ENCODE assay signal across 26 mouse cellular contexts in genomic region chr2:143940406-143940805, GRCm38 (mm10). TPM values are rescaled to one million over a fixed set of nuclear protein-coding genes. Genes with fewer than 3 reads are reported as not detected.
DNase-seq lines count a peak whose midpoint lies in the region; ATAC-seq and TF ChIP-seq lines count a peak whose summit lies in the region.
"Had no signal": no experiment of that assay in that cellular context is flagged by ENCODE, and none has a peak within 500 bp of the region (broad histone marks: within the 10 kb centered on the region; RNA-seq: fewer than 3 reads in every experiment).

No protein-coding gene starts in this region.

- POLR2A ChIA-PET in Patski (lab: Charles Lee), result interaction anchor here (0.5 to 1.6 kb wide), 4 partner anchors 10 to 273 kb away, joined by 3 to 5 read pairs (median 4); no protein-coding TSS in a partner anchor

- 0 out of 2 replicates have a peak overlapping the region, but pooled peaks have one; percentile 8 for H3K27ac ChIP-seq in kidney, embryonic 15.5 days
- H3K27ac ChIP-seq in kidney, adult 2 months (ENCODE audit: insufficient read depth, low read depth, low read length), result no peak overlapping the region
- no peak overlapping the region for H3K27ac ChIP-seq in forebrain, embryonic 14.5 days (ENCODE audit: low read depth, low read length)
- H3K27ac ChIP-seq: forebrain, embryonic 12.5 days; hindbrain, embryonic 14.5 days; layer of hippocampus, adult 2 months; midbrain, embryonic 10.5 days; stomach, embryonic 15.5 days had no signal

- TF ChIP-seq CTCF in kidney, adult 2 months (conservative IDR thresholded peaks at IDR 0.05; ENCODE audit: insufficient read depth, insufficient read length, low read depth, low read length), result no peak
- no peak for TF ChIP-seq CTCF in Patski (IDR thresholded peaks at IDR 0.05)

- in situ Hi-C loops in Patski (cut with MboI; ENCODE audit: low pct_unique_long_range_greater_than_20kb), result no loop called here

- no peaks in the 10 kb centered on the region for H3K27me3 ChIP-seq in kidney, embryonic 15.5 days
- H3K27me3 ChIP-seq in kidney, adult 2 months (replicated peaks; ENCODE audit: control insufficient read depth, insufficient read depth, low read length), result no peaks in the 10 kb centered on the region
- H3K27me3 ChIP-seq in Patski, result no peaks in the 10 kb centered on the region
- H3K27me3 ChIP-seq in forebrain, embryonic 14.5 days (replicated peaks; ENCODE audit: control insufficient read depth, insufficient read depth, low read length), result no peaks in the 10 kb centered on the region
- H3K27me3 ChIP-seq: forebrain, embryonic 12.5 days; heart, embryonic 12.5 days; stomach, embryonic 15.5 days had no signal

- H3K9ac ChIP-seq in kidney, embryonic 15.5 days, result no peak overlapping the region
- H3K9ac ChIP-seq in forebrain, embryonic 14.5 days (ENCODE audit: low read length), result no peak overlapping the region
- H3K9ac ChIP-seq: forebrain, embryonic 12.5 days; heart, embryonic 12.5 days; hindbrain, embryonic 14.5 days; stomach, embryonic 15.5 days had no signal

- H3K4me1 ChIP-seq in kidney, embryonic 15.5 days, result peaks cover 6% of the 10 kb centered on the region; the same call in 1 of the 2 replicates
- peaks cover 3% of the 10 kb centered on the region; the same call in 1 of the 2 replicates for H3K4me1 ChIP-seq in kidney, adult 2 months (ENCODE audit: control insufficient read depth, insufficient read depth, low read length)
- no peaks in the 10 kb centered on the region for H3K4me1 ChIP-seq in forebrain, embryonic 14.5 days (ENCODE audit: control insufficient read depth, insufficient read depth, low read length)
- H3K4me1 ChIP-seq: forebrain, embryonic 12.5 days; stomach, embryonic 15.5 days had no signal

- CTCF ChIA-PET in Patski (lab: Charles Lee), result interaction anchor here (0.9 to 2.0 kb wide), 5 partner anchors 9 to 41 kb away, joined by 3 to 6 read pairs (median 5); partner anchors contain the start of gene Dstn

- peaks cover 64% of the 10 kb centered on the region for H3K36me3 ChIP-seq in kidney, embryonic 15.5 days
- no peaks in the 10 kb centered on the region; the same call in 1 of the 2 replicates for H3K36me3 ChIP-seq in kidney, adult 2 months (ENCODE audit: control insufficient read depth, insufficient read depth, low read length)
- H3K36me3 ChIP-seq in forebrain, embryonic 14.5 days (ENCODE audit: control insufficient read depth, insufficient read depth, low read length), result peaks cover 45% of the 10 kb centered on the region

- no peak overlapping the region for H3K4me3 ChIP-seq in kidney, embryonic 15.5 days (replicated peaks)
- no peak overlapping the region for H3K4me3 ChIP-seq in kidney, adult 2 months (ENCODE audit: insufficient read depth, low read depth, low read length)
- H3K4me3 ChIP-seq in forebrain, embryonic 14.5 days (ENCODE audit: low read depth, low read length), result no peak overlapping the region
- H3K4me3 ChIP-seq: forebrain, embryonic 12.5 days; heart, embryonic 12.5 days; layer of hippocampus, adult 2 months; midbrain, embryonic 10.5 days; stomach, embryonic 15.5 days had no signal

- DNase-seq in kidney, adult 2 months, result no peak
- peak; percentile 46 for DNase-seq in Patski (ENCODE audit: low read depth, low spot score)
- DNase-seq in thymus, postnatal 25 days, result no peak
- no peak for DNase-seq in forebrain, embryonic 14.5 days (ENCODE audit: low spot score)
- DNase-seq: adrenal gland, postnatal 14 days; cerebellum, adult 11-12 months; cerebellum, postnatal 25 days; embryo, embryonic 11 days; gastrocnemius, postnatal 14 days; heart, postnatal 36 days; kidney, postnatal 10 days; left cerebral cortex, postnatal 4 days; lung, adult 18-20 months; lung, postnatal 36 days; retina, postnatal 1 day had no signal

- ATAC-seq in kidney, embryonic 15.5 days (replicated peaks; ENCODE audit: low FRiP score), result no peak; the same call in 1 of the 2 replicates
- peak; percentile 91 for ATAC-seq in Patski
- peak; percentile 82 for ATAC-seq in granulocyte monocyte progenitor cell, adult 5-6 weeks (replicated peaks; ENCODE audit: poor library complexity, severe bottlenecking)
- ATAC-seq in megakaryocyte progenitor cell, adult 5-6 weeks (replicated peaks; ENCODE audit: poor library complexity), result peak; percentile 86
- no peak for ATAC-seq in forebrain, embryonic 14.5 days
- ATAC-seq: activated CD4-positive, CD25-positive, alpha-beta regulatory T cell, adult 4 months; intestine, embryonic 16.5 days had no signal

- no peak overlapping the region for H3K4me2 ChIP-seq in kidney, embryonic 15.5 days
- H3K4me2 ChIP-seq in forebrain, embryonic 14.5 days (ENCODE audit: low read length), result no peak overlapping the region
- H3K4me2 ChIP-seq: forebrain, embryonic 12.5 days; heart, embryonic 12.5 days; hindbrain, embryonic 14.5 days; stomach, embryonic 15.5 days had no signal

- TF ChIP-seq POLR2A in kidney, adult 2 months (IDR thresholded peaks at IDR 0.05; ENCODE audit: low read depth, low read length), result no peak

- WGBS in kidney, embryonic 15.5 days, result 75% methylated on average over 5 of the region's 5 CpGs
- WGBS in kidney, adult 2 months, result 61% methylated on average over 5 of the region's 5 CpGs
- 93% methylated on average over 5 of the region's 5 CpGs for WGBS in forebrain, embryonic 14.5 days

- no peaks in the 10 kb centered on the region for H3K9me3 ChIP-seq in kidney, embryonic 15.5 days (replicated peaks)
- no peaks in the 10 kb centered on the region for H3K9me3 ChIP-seq in forebrain, embryonic 14.5 days (replicated peaks; ENCODE audit: control insufficient read depth, low read length)
- H3K9me3 ChIP-seq: forebrain, embryonic 12.5 days; heart, embryonic 12.5 days; midbrain, embryonic 10.5 days; stomach, embryonic 15.5 days had no signal

RNA-seq across cellular contexts. Expression of gene Dstn, which starts 25.3 kb away (rescaled TPM):
- polyA plus RNA-seq in kidney, embryonic 15.5 days (2015; fragmentation: Nextera tagmentation; extraction: Ambion mirVana), result 387 and 407 TPM in 2 replicates
- polyA plus RNA-seq in kidney, adult 2 months (2012; rRNA removed), result 46.9 and 73.0 TPM in 2 replicates
- 272 TPM for polyA plus RNA-seq in Patski (2021)
- 285 and 354 TPM in 2 replicates for total RNA-seq in granulocyte monocyte progenitor cell, adult 5-6 weeks (2014; fragmentation: Nextera tagmentation)
- total RNA-seq in granulocyte monocyte progenitor cell, adult 5-6 weeks (2017), result 581 and 644 TPM in 2 replicates
- total RNA-seq in megakaryocyte progenitor cell, adult 5-6 weeks (2015), result 426 and 508 TPM in 2 replicates
- total RNA-seq in megakaryocyte progenitor cell, adult 5-6 weeks (2017), result 607 and 687 TPM in 2 replicates
- polyA plus RNA-seq in forebrain, embryonic 14.5 days (2014; fragmentation: Nextera tagmentation; extraction: Ambion mirVana), result 532 and 544 TPM in 2 replicates

Comparison
In these comparisons a context has a peak if more than half of its experiments do, and no peak if none do; other contexts are left out.
1. ATAC-seq: peak in Patski (single experiment), granulocyte monocyte progenitor cell, adult 5-6 weeks (single experiment) and megakaryocyte progenitor cell, adult 5-6 weeks (single experiment); none in kidney, embryonic 15.5 days (single experiment) and forebrain, embryonic 14.5 days (single experiment).